Comparison of ENCODE assay signal across 8 mouse cellular contexts in genomic region chr2:166995796-166996532, GRCm38 (mm10). TPM values are rescaled to one million over a fixed set of nuclear protein-coding genes. Genes with fewer than 3 reads are reported as not detected.
A peak's percentile ranks its signal among the peaks of the same experiment; 100 is the strongest.
DNase-seq lines count a peak whose midpoint lies in the region; ATAC-seq lines count a peak whose summit lies in the region.

Stau1 (minus strand) TSS chr2:166996299.

- no peaks in the 10 kb centered on the region for H3K36me3 ChIP-seq in hindbrain, embryonic 16.5 days (ENCODE audit: control insufficient read depth, insufficient read depth, low read length)
- H3K36me3 ChIP-seq in macrophage (ENCODE audit: inconsistent target): no peaks in the 10 kb centered on the region

- ATAC-seq in hindbrain, embryonic 16.5 days: peak; percentile 99

- no peaks in the 10 kb centered on the region for H3K27me3 ChIP-seq in hindbrain, embryonic 16.5 days (replicated peaks; ENCODE audit: control insufficient read depth, insufficient read depth, low read length)

- H3K9me3 ChIP-seq in hindbrain, embryonic 16.5 days (ENCODE audit: control insufficient read depth, low read length): no peaks in the 10 kb centered on the region

- peak; percentile 87 for DNase-seq in WW6 (ENCODE audit: low read depth, low spot score)
- DNase-seq in cerebellum, postnatal 4 days (ENCODE audit: low spot score in 2 of 2): peak; percentile 92 to 96
- DNase-seq in gastrocnemius, adult 18-20 months (ENCODE audit: low spot score): peak; percentile 95
- peak; percentile 91 to 96 for DNase-seq in left cerebral cortex, adult 18-20 months (ENCODE audit: low spot score in 2 of 2)
- DNase-seq in right cerebral cortex, adult 18-20 months: peak; percentile 97
- peak; percentile 80 for DNase-seq in urinary bladder, postnatal 10 days (ENCODE audit: low spot score)

- whole genome bisulfite sequencing in hindbrain, embryonic 16.5 days: under 1% methylated on average over 65 of the region's 88 CpGs
- under 1% methylated on average over 68 of the region's 88 CpGs for WGBS in macrophage (ENCODE audit: missing documents)

- H3K4me2 ChIP-seq in hindbrain, embryonic 16.5 days (ENCODE audit: low read length): peak within 1 kb of the TSS; percentile 58

- H3K4me1 ChIP-seq in hindbrain, embryonic 16.5 days (ENCODE audit: control insufficient read depth, insufficient read depth, low read depth, low read length): peaks cover 20% of the 10 kb centered on the region

- peaks cover 46% of the 10 kb centered on the region for H3K79me2 ChIP-seq in macrophage (ENCODE audit: inconsistent target)

- H3K4me3 ChIP-seq in hindbrain, embryonic 16.5 days (ENCODE audit: low read length): peak within 1 kb of the TSS; percentile 93
- peak within 1 kb of the TSS; percentile 69 for H3K4me3 ChIP-seq in macrophage (ENCODE audit: inconsistent target)

- H3K27ac ChIP-seq in hindbrain, embryonic 16.5 days (ENCODE audit: low read depth, low read length): peak within 1 kb of the TSS; percentile 97
- peak within 1 kb of the TSS; percentile 68 for H3K27ac ChIP-seq in macrophage

- peak within 1 kb of the TSS; percentile 96 for H3K9ac ChIP-seq in hindbrain, embryonic 16.5 days (ENCODE audit: low read depth, low read length)

RNA-seq across cellular contexts. Expression of gene Stau1, which starts in this region (rescaled TPM):
- total RNA-seq in gastrocnemius, adult 18-20 months (2021): 10 to 100 TPM; 35.7 to 38.2 TPM
- 104 and 113 TPM in 2 replicates for polyA plus RNA-seq in hindbrain, embryonic 16.5 days (2015; fragmentation: Nextera tagmentation; extraction: Ambion mirVana)
- total RNA-seq in left cerebral cortex, adult 18-20 months (2021): 10 to 100 TPM; 71.0 to 73.2 TPM
- 100 to 1,000 TPM in 24 of 26 experiments, 10 to 100 TPM in 2; 98.0 to 265 (median 128) TPM for total RNA-seq in macrophage (2018; cell fraction: chromatin; rRNA removed)
- 10 to 100 TPM; 43.9 to 68.0 (median 53.0) TPM for total RNA-seq in macrophage (2018; cell fraction: cytosol; rRNA removed)
- total RNA-seq in macrophage (2018; cell fraction: nucleus; rRNA removed): 100 to 1,000 TPM in 3 of 26 experiments, 10 to 100 TPM in 23; 58.7 to 250 (median 84.6) TPM
- polyA plus RNA-seq in macrophage (2018): 33.2 to 69.7 TPM (median 44.1 TPM) in 3 replicates

Comparison
In these comparisons a context has a peak if more than half of its experiments do, and no peak if none do; other contexts are left out.
1. Peak in every context shown above with its lines: DNase-seq, ATAC-seq, H3K4me3 ChIP-seq and H3K27ac ChIP-seq.